Mouse (Mus musculus): ENCODE results near the gene Ankrd53. TPM values are rescaled to one million over a fixed set of nuclear protein-coding genes. Genes with fewer than 3 reads are reported as not detected.

Ankrd53 gene
- polyA plus RNA-seq, 1 experiment from 2014 or later, result not detected

GRCm38 (mm10) chr6:83738596-83738995 lies 23.8 kb upstream of the Ankrd53 start:
- H3K36me3 ChIP-seq (replicated peaks; ENCODE audit: insufficient read depth, low read length), result no peaks in the 10 kb centered on the region
- no peak overlapping the region for H3K4me3 ChIP-seq (ENCODE audit: low read depth, low read length)
- TF ChIP-seq EP300 (IDR thresholded peaks at IDR 0.05; ENCODE audit: low read depth) (no peak), CTCF (IDR thresholded peaks at IDR 0.05; ENCODE audit: low read depth) (no peak)
- no peak overlapping the region for H3K27ac ChIP-seq (ENCODE audit: low read depth)
- H3K27me3 ChIP-seq (ENCODE audit: insufficient read depth, low read length), result no peaks in the 10 kb centered on the region
- no peak for ATAC-seq
- 46% methylated on average over 6 of the region's 6 CpGs for WGBS (ENCODE audit: insufficient replicate concordance)
- no peak overlapping the region for H3K4me2 ChIP-seq (ENCODE audit: low read depth, low read length)
- DNase-seq, result no peak
- peaks cover 2% of the 10 kb centered on the region; the same call in 1 of the 2 replicates for H3K9me3 ChIP-seq (ENCODE audit: low read length)
- no peaks in the 10 kb centered on the region; the same call in 1 of the 2 replicates for H3K4me1 ChIP-seq (ENCODE audit: insufficient read depth)
- H3K9ac ChIP-seq (replicated peaks), result no peak overlapping the region

- no peak for DNase-seq
- Histone ChIP-seq H3K9me3 (ENCODE audit: low read length) (no peaks in the 10 kb centered on the region), H3K9ac (replicated peaks) (no peak within 1 kb of the TSS), H3K27me3 (ENCODE audit: insufficient read depth, low read length) (no peaks in the 10 kb centered on the region), H3K36me3 (replicated peaks; ENCODE audit: insufficient read depth, low read length) (no peaks in the 10 kb centered on the region), H3K4me1 (ENCODE audit: insufficient read depth) (peaks cover 11% of the 10 kb centered on the region), H3K4me2 (ENCODE audit: low read depth, low read length) (no peak within 1 kb of the TSS), H3K27ac (ENCODE audit: low read depth) (no peak within 1 kb of the TSS), H3K4me3 (ENCODE audit: low read depth, low read length) (no peak within 1 kb of the TSS)
- ATAC-seq, result peak; percentile 45
- 62% methylated on average over 5 of the region's 5 CpGs for WGBS (ENCODE audit: insufficient replicate concordance)
- TF ChIP-seq EP300 (IDR thresholded peaks at IDR 0.05; ENCODE audit: low read depth), result no peak
- no peak for TF ChIP-seq CTCF (IDR thresholded peaks at IDR 0.05; ENCODE audit: low read depth)
These were observed 19.7 kb upstream of the Ankrd53 start, which contains the start of gene Atp6v1b1 for GRCm38 (mm10) chr6:83742761-83743160. Gene Atp6v1b1 (plus strand): TSS chr6:83742990.

GRCm38 (mm10) chr6:83743212-83743611 lies 19.2 kb upstream of the Ankrd53 start:
- no peaks in the 10 kb centered on the region for H3K9me3 ChIP-seq (ENCODE audit: low read length)
- no peak for DNase-seq
- no peak overlapping the region for H3K9ac ChIP-seq (replicated peaks)
- no peak for TF ChIP-seq CTCF (IDR thresholded peaks at IDR 0.05; ENCODE audit: low read depth)
- H3K36me3 ChIP-seq (replicated peaks; ENCODE audit: insufficient read depth, low read length), result no peaks in the 10 kb centered on the region
- no peak overlapping the region for H3K4me2 ChIP-seq (ENCODE audit: low read depth, low read length)
- H3K27me3 ChIP-seq (ENCODE audit: insufficient read depth, low read length), result no peaks in the 10 kb centered on the region
- H3K4me3 ChIP-seq (ENCODE audit: low read depth, low read length), result no peak overlapping the region
- H3K4me1 ChIP-seq (ENCODE audit: insufficient read depth), result peaks cover 11% of the 10 kb centered on the region
- peak; percentile 80 for ATAC-seq
- 47% methylated on average over 5 of the region's 5 CpGs for WGBS (ENCODE audit: insufficient replicate concordance)
- no peak overlapping the region for H3K27ac ChIP-seq (ENCODE audit: low read depth)

- no peaks in the 10 kb centered on the region for H3K36me3 ChIP-seq (replicated peaks; ENCODE audit: insufficient read depth, low read length)
- H3K27ac ChIP-seq (ENCODE audit: low read depth), result no peak overlapping the region
- no peak overlapping the region for H3K9ac ChIP-seq (replicated peaks)
- no peak overlapping the region for H3K4me3 ChIP-seq (ENCODE audit: low read depth, low read length)
- peaks cover 11% of the 10 kb centered on the region for H3K4me1 ChIP-seq (ENCODE audit: insufficient read depth)
- no peak for TF ChIP-seq CTCF (IDR thresholded peaks at IDR 0.05; ENCODE audit: low read depth)
- no peak for TF ChIP-seq EP300 (IDR thresholded peaks at IDR 0.05; ENCODE audit: low read depth)
- ATAC-seq (no peak), DNase-seq (no peak)
- 51% methylated on average over 5 of the region's 5 CpGs for WGBS (ENCODE audit: insufficient replicate concordance)
- no peak overlapping the region for H3K4me2 ChIP-seq (ENCODE audit: low read depth, low read length)
- H3K27me3 ChIP-seq (ENCODE audit: insufficient read depth, low read length), result no peaks in the 10 kb centered on the region
- H3K9me3 ChIP-seq (ENCODE audit: low read length), result no peaks in the 10 kb centered on the region
These were observed 18.3 kb upstream of the Ankrd53 start for GRCm38 (mm10) chr6:83744126-83744525.

GRCm38 (mm10) chr6:83744557-83744956 lies 17.9 kb upstream of the Ankrd53 start:
- no peak overlapping the region for H3K9ac ChIP-seq (replicated peaks)
- H3K36me3 ChIP-seq (replicated peaks; ENCODE audit: insufficient read depth, low read length), result no peaks in the 10 kb centered on the region
- no peak overlapping the region for H3K4me3 ChIP-seq (ENCODE audit: low read depth, low read length)
- DNase-seq, result no peak
- H3K4me2 ChIP-seq (ENCODE audit: low read depth, low read length), result no peak overlapping the region
- WGBS (ENCODE audit: insufficient replicate concordance), result 60% methylated on average over 5 of the region's 5 CpGs
- H3K27ac ChIP-seq (ENCODE audit: low read depth), result no peak overlapping the region
- no peaks in the 10 kb centered on the region for H3K27me3 ChIP-seq (ENCODE audit: insufficient read depth, low read length)
- no peak for ATAC-seq
- H3K4me1 ChIP-seq (ENCODE audit: insufficient read depth), result peaks cover 11% of the 10 kb centered on the region
- no peaks in the 10 kb centered on the region for H3K9me3 ChIP-seq (ENCODE audit: low read length)
- TF ChIP-seq EP300 (IDR thresholded peaks at IDR 0.05; ENCODE audit: low read depth) (no peak), CTCF (IDR thresholded peaks at IDR 0.05; ENCODE audit: low read depth) (no peak)

GRCm38 (mm10) chr6:83745466-83745865 lies 17.0 kb upstream of the Ankrd53 start:
- no peak overlapping the region for H3K4me2 ChIP-seq (ENCODE audit: low read depth, low read length)
- TF ChIP-seq CTCF (IDR thresholded peaks at IDR 0.05; ENCODE audit: low read depth) (no peak), EP300 (IDR thresholded peaks at IDR 0.05; ENCODE audit: low read depth) (no peak)
- H3K36me3 ChIP-seq (replicated peaks; ENCODE audit: insufficient read depth, low read length), result no peaks in the 10 kb centered on the region
- DNase-seq (peak; percentile 53), ATAC-seq (peak; percentile 66)
- H3K27me3 ChIP-seq (ENCODE audit: insufficient read depth, low read length), result no peaks in the 10 kb centered on the region
- H3K4me3 ChIP-seq (ENCODE audit: low read depth, low read length), result no peak overlapping the region
- H3K9me3 ChIP-seq (ENCODE audit: low read length), result no peaks in the 10 kb centered on the region
- H3K27ac ChIP-seq (ENCODE audit: low read depth), result no peak overlapping the region
- WGBS (ENCODE audit: insufficient replicate concordance), result 39% methylated on average over 2 of the region's 2 CpGs
- no peak overlapping the region for H3K9ac ChIP-seq (replicated peaks)
- H3K4me1 ChIP-seq (ENCODE audit: insufficient read depth), result peaks cover 11% of the 10 kb centered on the region

- DNase-seq, result no peak
- no peak overlapping the region for H3K4me3 ChIP-seq (ENCODE audit: low read depth, low read length)
- no peak for ATAC-seq
- TF ChIP-seq CTCF (IDR thresholded peaks at IDR 0.05; ENCODE audit: low read depth) (no peak), EP300 (IDR thresholded peaks at IDR 0.05; ENCODE audit: low read depth) (no peak)
- no peaks in the 10 kb centered on the region for H3K9me3 ChIP-seq (ENCODE audit: low read length)
- H3K9ac ChIP-seq (replicated peaks), result no peak overlapping the region
- no peaks in the 10 kb centered on the region for H3K36me3 ChIP-seq (replicated peaks; ENCODE audit: insufficient read depth, low read length)
- no peak overlapping the region for H3K27ac ChIP-seq (ENCODE audit: low read depth)
- no peak overlapping the region for H3K4me2 ChIP-seq (ENCODE audit: low read depth, low read length)
- peaks cover 9% of the 10 kb centered on the region for H3K27me3 ChIP-seq (ENCODE audit: insufficient read depth, low read length)
- H3K4me1 ChIP-seq (ENCODE audit: insufficient read depth), result peaks cover 7% of the 10 kb centered on the region
- WGBS (ENCODE audit: insufficient replicate concordance), result 80% methylated on average over 3 of the region's 3 CpGs
These were observed 13.2 kb upstream of the Ankrd53 start for GRCm38 (mm10) chr6:83749286-83749685.

Data from liver, postnatal 0 days (tissue).